Mouse (Mus musculus): ENCODE data around the gene Eva1c. TPM values are rescaled to one million over a fixed set of nuclear protein-coding genes. Genes with fewer than 3 reads are reported as not detected.

Eva1c gene
- total RNA-seq, 4 experiments from 2014 or later, result 1.9 to 3.8 (median 2.6) TPM

GRCm38 (mm10) chr16:90864693-90865092 lies 38.2 kb downstream of the Eva1c start:
- DNase-seq (ENCODE audit: low spot score in 2 of 2), result no peak

GRCm38 (mm10) chr16:90865652-90866051 lies 39.1 kb downstream of the Eva1c start:
- DNase-seq (ENCODE audit: low spot score in 2 of 2), result no peak

- no peak for DNase-seq (ENCODE audit: low spot score in 2 of 2)
These were observed 41.6 kb downstream of the Eva1c start for GRCm38 (mm10) chr16:90868129-90868528.

GRCm38 (mm10) chr16:90869361-90869760 lies 42.8 kb downstream of the Eva1c start:
- no peak for DNase-seq (ENCODE audit: low spot score in 2 of 2)

GRCm38 (mm10) chr16:90872936-90873335 lies 46.4 kb downstream of the Eva1c start:
- DNase-seq (ENCODE audit: low spot score in 2 of 2), result no peak

- no peak for DNase-seq (ENCODE audit: low spot score in 2 of 2)
These were observed 48.0 kb downstream of the Eva1c start for GRCm38 (mm10) chr16:90874536-90874935.

- DNase-seq (ENCODE audit: low spot score in 2 of 2), result no peak
These were observed 51.8 kb downstream of the Eva1c start for GRCm38 (mm10) chr16:90878135-90878860.

GRCm38 (mm10) chr16:90882501-90882977 lies 56.0 kb downstream of the Eva1c start:
- no peak for DNase-seq (ENCODE audit: low spot score in 2 of 2)

GRCm38 (mm10) chr16:90885351-90885750 lies 58.8 kb downstream of the Eva1c start:
- DNase-seq (ENCODE audit: low spot score in 2 of 2), result no peak

- no peak for DNase-seq (ENCODE audit: low spot score in 2 of 2)
These were observed 59.5 kb downstream of the Eva1c start for GRCm38 (mm10) chr16:90885781-90886565.

- DNase-seq (ENCODE audit: low spot score in 2 of 2), result no peak
These were observed 64.2 kb downstream of the Eva1c start for GRCm38 (mm10) chr16:90890683-90891082.

GRCm38 (mm10) chr16:90891601-90892000 lies 65.1 kb downstream of the Eva1c start:
- no peak for DNase-seq (ENCODE audit: low spot score in 2 of 2)

GRCm38 (mm10) chr16:90892081-90892480 lies 65.6 kb downstream of the Eva1c start:
- DNase-seq (ENCODE audit: low spot score in 2 of 2), result no peak

GRCm38 (mm10) chr16:90893019-90893418 lies 66.5 kb downstream of the Eva1c start:
- no peak for DNase-seq (ENCODE audit: low spot score in 2 of 2)

GRCm38 (mm10) chr16:90893792-90894191 lies 67.3 kb downstream of the Eva1c start:
- no peak for DNase-seq (ENCODE audit: low spot score in 2 of 2)

GRCm38 (mm10) chr16:90897651-90898050 lies 71.1 kb downstream of the Eva1c start:
- no peak for DNase-seq (ENCODE audit: low spot score in 2 of 2)

GRCm38 (mm10) chr16:90899498-90899897 lies 73.0 kb downstream of the Eva1c start:
- DNase-seq (ENCODE audit: low spot score in 2 of 2), result no peak

GRCm38 (mm10) chr16:90901364-90901763 lies 74.8 kb downstream of the Eva1c start:
- DNase-seq (ENCODE audit: low spot score in 2 of 2), result no peak

GRCm38 (mm10) chr16:90903300-90903699 lies 76.8 kb downstream of the Eva1c start:
- DNase-seq (ENCODE audit: low spot score in 2 of 2), result no peak

- no peak for DNase-seq (ENCODE audit: low spot score in 2 of 2)
These were observed 80.7 kb downstream of the Eva1c start for GRCm38 (mm10) chr16:90907250-90907649.

GRCm38 (mm10) chr16:90910855-90911533 lies 84.5 kb downstream of the Eva1c start:
- no peak for DNase-seq (ENCODE audit: low spot score in 2 of 2)

- no peak for DNase-seq (ENCODE audit: low spot score in 2 of 2)
These were observed 85.2 kb downstream of the Eva1c start for GRCm38 (mm10) chr16:90911766-90912165.

Data from layer of hippocampus, adult 8-10 months (tissue).